ENCODE assay signal across 8 mouse cellular contexts in the genomic region with DNA sequence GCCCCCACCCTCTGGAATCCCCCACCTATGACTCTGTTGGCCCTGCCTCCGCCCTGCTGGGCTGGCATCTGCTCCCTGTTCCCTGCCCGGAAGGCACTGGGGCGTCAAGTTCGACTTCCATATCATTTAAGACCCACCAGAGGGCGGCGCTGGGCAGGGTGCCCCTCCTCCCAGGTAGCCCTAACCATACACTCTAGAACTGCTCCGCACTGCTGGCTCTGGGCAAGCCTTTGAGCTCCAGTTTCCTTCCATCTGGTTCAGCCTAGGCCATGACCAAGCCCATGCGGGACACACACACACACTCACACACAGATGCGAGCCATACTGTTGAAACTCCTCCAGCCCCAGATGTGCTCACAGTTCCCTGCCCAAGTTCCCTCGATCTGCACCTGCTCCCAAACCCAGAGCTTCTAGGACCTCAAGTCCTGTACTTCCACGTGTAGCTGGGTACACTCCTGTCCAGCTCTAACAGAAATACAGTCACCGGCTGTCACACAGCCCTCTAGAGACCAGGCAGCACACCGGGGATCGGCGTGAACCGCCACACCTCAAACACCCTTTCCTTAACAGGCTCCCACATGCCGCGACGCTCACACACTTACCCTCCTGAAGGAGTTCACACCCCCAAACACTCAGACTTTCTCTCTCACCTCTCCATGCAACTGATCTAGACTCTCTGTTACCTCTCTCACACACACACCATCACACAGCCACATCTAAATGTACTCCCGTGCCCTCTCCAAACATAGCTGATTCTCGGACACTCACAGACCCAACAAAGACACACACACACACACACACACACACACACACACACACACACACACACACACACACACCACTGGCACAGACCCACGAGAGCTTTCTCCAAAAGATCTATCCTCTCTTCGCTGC. TPM values are rescaled to one million over a fixed set of nuclear protein-coding genes. Genes with fewer than 3 reads are reported as not detected.
DNase-seq lines count a peak whose midpoint lies in the region; ATAC-seq and TF ChIP-seq lines count a peak whose summit lies in the region.

No protein-coding gene starts in this region.

- intact Hi-C loops in heart, adult 2 months (cut with DNase I), result loop anchor here (10.0 kb wide), 1 partner anchor 371 kb away; no protein-coding TSS in a partner anchor

- no peaks in the 10 kb centered on the region for H3K36me3 ChIP-seq in heart, embryonic 14.5 days (ENCODE audit: control insufficient read depth, insufficient read depth, low read length)
- no peaks in the 10 kb centered on the region for H3K36me3 ChIP-seq in heart, adult 2 months (ENCODE audit: control insufficient read depth, insufficient read depth, low read length)
- H3K36me3 ChIP-seq in forebrain, embryonic 15.5 days, result no peaks in the 10 kb centered on the region
- no peaks in the 10 kb centered on the region for H3K36me3 ChIP-seq in midbrain, embryonic 12.5 days

- no peak overlapping the region for H3K27ac ChIP-seq in heart, embryonic 14.5 days (replicated peaks in 1 of 2; ENCODE audit: control insufficient read depth in 1 of 2, insufficient read depth in 1 of 2, low read depth in 2 of 2, low read length in 2 of 2)
- no peak overlapping the region for H3K27ac ChIP-seq in heart, adult 2 months
- H3K27ac ChIP-seq in forebrain, embryonic 15.5 days (replicated peaks), result peak overlapping the region; percentile 65
- H3K27ac ChIP-seq in midbrain, embryonic 12.5 days (replicated peaks), result peak overlapping the region; percentile 78

- no peak for DNase-seq in heart, adult 2 months
- peak; percentile 82 for DNase-seq in brain, embryonic 14.5 days (ENCODE audit: low read depth)
- no peak for DNase-seq in adipocyte (ENCODE audit: low spot score)
- no peak for DNase-seq in gastrocnemius, adult 8-10 months (ENCODE audit: low spot score in 2 of 2)

- peaks cover 0 to 4% of the 10 kb centered on the region in 2 experiments; a peak in 2 of 4 replicates for H3K4me1 ChIP-seq in heart, embryonic 14.5 days (ENCODE audit: control insufficient read depth in 2 of 2, insufficient read depth in 2 of 2, low read length in 2 of 2)
- no peaks in the 10 kb centered on the region for H3K4me1 ChIP-seq in heart, adult 2 months (ENCODE audit: control insufficient read depth, insufficient read depth, low read length)
- H3K4me1 ChIP-seq in forebrain, embryonic 15.5 days, result peaks cover 67% of the 10 kb centered on the region
- H3K4me1 ChIP-seq in midbrain, embryonic 12.5 days, result peaks cover 73% of the 10 kb centered on the region

- no peak for TF ChIP-seq POLR2A in heart, adult 2 months (IDR thresholded peaks at IDR 0.05; ENCODE audit: insufficient read depth, low read depth, low read length)
- no peak for TF ChIP-seq POLR2A in brain, embryonic 14.5 days (IDR thresholded peaks at IDR 0.05; ENCODE audit: borderline replicate concordance, extremely low read depth, insufficient read depth, insufficient read length, poor library complexity, severe bottlenecking)

- H3K9me3 ChIP-seq in heart, embryonic 14.5 days (ENCODE audit: control insufficient read depth, low read length), result no peaks in the 10 kb centered on the region
- no peaks in the 10 kb centered on the region for H3K9me3 ChIP-seq in forebrain, embryonic 15.5 days
- no peaks in the 10 kb centered on the region for H3K9me3 ChIP-seq in midbrain, embryonic 12.5 days

- TF ChIP-seq CTCF in heart, adult 2 months (IDR thresholded peaks at IDR 0.05), result no peak
- TF ChIP-seq CTCF in brain, embryonic 14.5 days (IDR thresholded peaks at IDR 0.05; ENCODE audit: borderline replicate concordance, extremely low read depth, insufficient read depth, insufficient read length), result peak; percentile 47; the same call in 1 of the 2 replicates

- peak overlapping the region in 1 of 2 experiments; percentile 24; a peak in 1 of 4 replicates for H3K4me3 ChIP-seq in heart, embryonic 14.5 days (ENCODE audit: control insufficient read depth in 1 of 2, insufficient read depth in 1 of 2, low read depth in 1 of 2, low read length in 2 of 2)
- no peak overlapping the region for H3K4me3 ChIP-seq in heart, adult 2 months
- peak overlapping the region; percentile 59 for H3K4me3 ChIP-seq in forebrain, embryonic 15.5 days
- peak overlapping the region; percentile 54 for H3K4me3 ChIP-seq in midbrain, embryonic 12.5 days

- no peak for TF ChIP-seq EP300 in heart, adult 2 months (IDR thresholded peaks at IDR 0.05; ENCODE audit: insufficient read depth, low read depth, low read length)

- WGBS in heart, embryonic 14.5 days, result 3% methylated on average over 23 of the region's 23 CpGs
- WGBS in heart, adult 2 months, result 3% methylated on average over 23 of the region's 23 CpGs
- WGBS in forebrain, embryonic 15.5 days, result 2% methylated on average over 23 of the region's 23 CpGs
- WGBS in midbrain, embryonic 12.5 days, result 2% methylated on average over 23 of the region's 23 CpGs

- peaks cover 93% of the 10 kb centered on the region for H3K27me3 ChIP-seq in heart, embryonic 14.5 days (ENCODE audit: control insufficient read depth, insufficient read depth, low read length)
- peaks cover 17% of the 10 kb centered on the region for H3K27me3 ChIP-seq in heart, adult 2 months (ENCODE audit: control insufficient read depth, insufficient read depth, low read length)
- H3K27me3 ChIP-seq in forebrain, embryonic 15.5 days, result peaks cover 34% of the 10 kb centered on the region; the same call in 1 of the 2 replicates
- H3K27me3 ChIP-seq in midbrain, embryonic 12.5 days, result peaks cover 88% of the 10 kb centered on the region

- no peak for ATAC-seq in heart, embryonic 14.5 days (ENCODE audit: insufficient number of reproducible peaks, insufficient read depth, low FRiP score, low read depth)
- ATAC-seq in forebrain, embryonic 15.5 days (replicated peaks), result 0 out of 2 replicates have a peak, but pooled peaks have one; percentile 5
- no peak for ATAC-seq in midbrain, embryonic 12.5 days (ENCODE audit: low FRiP score, low read depth)
- ATAC-seq in erythroid progenitor cell, adult 5-6 weeks (replicated peaks; ENCODE audit: low FRiP score, poor library complexity, severe bottlenecking), result no peak

- no peak overlapping the region for H3K9ac ChIP-seq in heart, embryonic 14.5 days (ENCODE audit: low read length)
- no peak overlapping the region for H3K9ac ChIP-seq in heart, adult 2 months (ENCODE audit: low read depth, low read length)
- H3K9ac ChIP-seq in forebrain, embryonic 15.5 days (replicated peaks), result peak overlapping the region; percentile 77
- H3K9ac ChIP-seq in midbrain, embryonic 12.5 days (replicated peaks), result peak overlapping the region; percentile 59

- no peaks in the 10 kb centered on the region for H3K79me2 ChIP-seq in heart, adult 2 months (replicated peaks; ENCODE audit: control insufficient read depth, insufficient read depth, low read length)

- H3K4me2 ChIP-seq in heart, embryonic 14.5 days (ENCODE audit: low read length), result peak overlapping the region; percentile 49
- peak overlapping the region; percentile 89 for H3K4me2 ChIP-seq in forebrain, embryonic 15.5 days (replicated peaks)
- peak overlapping the region; percentile 65 for H3K4me2 ChIP-seq in midbrain, embryonic 12.5 days (replicated peaks)

RNA-seq across cellular contexts. Expression of gene Igsf21, which starts 1.1 kb away (rescaled TPM):
- polyA plus RNA-seq in heart, embryonic 14.5 days (2014; fragmentation: Nextera tagmentation; extraction: Ambion mirVana), result 0.19 TPM in 1 of 2 replicates, not detected in the other
- under 1 TPM; 0.14 to 0.16 TPM for total RNA-seq in heart, adult 2 months (2021)
- 0.32 and 0.76 TPM in 2 replicates for polyA plus RNA-seq in heart, adult 2 months (2012; rRNA removed)
- polyA plus RNA-seq in brain, embryonic 14.5 days (2012; rRNA removed), result 16.1 and 36.1 TPM in 2 replicates
- 50.8 and 57.2 TPM in 2 replicates for polyA plus RNA-seq in forebrain, embryonic 15.5 days (2015; fragmentation: Nextera tagmentation; extraction: Ambion mirVana)
- 38.9 and 41.1 TPM in 2 replicates for polyA plus RNA-seq in midbrain, embryonic 12.5 days (2016; fragmentation: Nextera tagmentation; extraction: Ambion mirVana)
- not detected in 2 replicates for total RNA-seq in erythroid progenitor cell, adult 5-6 weeks (2015; ENCODE audit: low replicate concordance)
- not detected in 2 replicates for total RNA-seq in erythroid progenitor cell, adult 5-6 weeks (2017; ENCODE audit: low replicate concordance)
- under 1 TPM in 2 of 4 experiments, not detected in 2; 0.22 to 0.48 TPM for total RNA-seq in gastrocnemius, adult 8-10 months (2022)

Comparison
In these comparisons a context has a peak if more than half of its experiments do, and no peak if none do; other contexts are left out.
1. H3K27ac ChIP-seq: peak in forebrain, embryonic 15.5 days (single experiment) and midbrain, embryonic 12.5 days (single experiment); none in heart, embryonic 14.5 days (0 of 2) and heart, adult 2 months (single experiment).
2. H3K9ac ChIP-seq: peak in forebrain, embryonic 15.5 days (single experiment) and midbrain, embryonic 12.5 days (single experiment); none in heart, embryonic 14.5 days (single experiment) and heart, adult 2 months (single experiment).
3. Peak in every context shown above with its lines, with median percentiles within 50 percentile points of each other: H3K4me2 ChIP-seq.